Mouse (Mus musculus) bone marrow, adult 2 months (tissue): Measurements from ENCODE around the gene Tead2. TPM values are rescaled to one million over a fixed set of nuclear protein-coding genes. Genes with fewer than 3 reads are reported as not detected.

Experiments used
- H3K27ac ChIP-seq: fragments of 200-500 bp; 2 replicates; pipeline ENCODE4 v1.5.1; 2012; ENCODE audit warnings: low read depth, mild to moderate bottlenecking, control low read depth, inconsistent platforms, low read length; ENCODE audit not compliant: control insufficient read depth, poor library complexity, insufficient read depth
- H3K4me1 ChIP-seq: fragments of 200-500 bp; 2 replicates; pipeline ENCODE4 v1.6.1; 2011; ENCODE audit warnings: low read length; ENCODE audit not compliant: control insufficient read depth, insufficient read depth
- H3K4me3 ChIP-seq: fragments of 200-500 bp; replicated peaks from 2 replicates; pipeline ENCODE3; 2011; ENCODE audit warnings: mild to moderate bottlenecking, low read depth, low read length, control low read depth; ENCODE audit not compliant: control insufficient read depth
- CTCF ChIP-seq: fragments of 200-500 bp; IDR thresholded peaks from 2 replicates; pipeline ENCODE4 v1.5.1; 2011; ENCODE audit warnings: low read length, control low read depth; ENCODE audit not compliant: control insufficient read depth, insufficient read depth
- POLR2A ChIP-seq: fragments of 200-500 bp; IDR thresholded peaks from 2 replicates; pipeline ENCODE4 v1.6.1; 2011; ENCODE audit warnings: low read depth, mild to moderate bottlenecking, control low read depth, low read length, borderline replicate concordance; ENCODE audit not compliant: control insufficient read depth
- WGBS: fragments of 180-500 bp; shearing (Covaris S2); methylation state at CpG from one replicate; pipeline ENCODE4 v1.1.7; 2018; 5-methylcytosine and 5-hydroxymethylcytosine counted together
- polyA plus RNA-seq: library from polyadenylated mRNA; stranded (reverse); fragments of >200 nt; gene quantifications from 2 replicates; pipeline ENCODE4 v1.2.4, GENCODE M21; 2011; ENCODE audit warnings: low replicate concordance; ENCODE audit not compliant: missing spikeins, insufficient read depth, insufficient read length

The Tead2 gene
- polyA plus RNA-seq, 1 experiment = 10.9 TPM

GRCm38 (mm10) chr7:45183672-45184071 lies 31.9 kb upstream of the Tead2 start:
- TF ChIP-seq POLR2A = no peak
- TF ChIP-seq CTCF = no peak
- no peak overlapping the region for H3K27ac ChIP-seq
- no peak overlapping the region for H3K4me3 ChIP-seq
- no peaks in the 10 kb centered on the region; the same call in 1 of the 2 replicates for H3K4me1 ChIP-seq
- 71% methylated on average over 7 of the region's 7 CpGs for whole genome bisulfite sequencing

- no peaks in the 10 kb centered on the region; the same call in 1 of the 2 replicates for H3K4me1 ChIP-seq
- 82% methylated on average over 7 of the region's 7 CpGs for whole genome bisulfite sequencing
- H3K27ac ChIP-seq = no peak overlapping the region
- H3K4me3 ChIP-seq = no peak overlapping the region
- no peak for TF ChIP-seq CTCF
These were observed 29.6 kb upstream of the Tead2 start for GRCm38 (mm10) chr7:45185921-45186320.

- no peaks in the 10 kb centered on the region for H3K4me1 ChIP-seq
- no peak overlapping the region for H3K27ac ChIP-seq
- no peak for TF ChIP-seq CTCF
- TF ChIP-seq POLR2A = no peak
- 52% methylated on average over 16 of the region's 16 CpGs for WGBS
- H3K4me3 ChIP-seq = no peak overlapping the region
These were observed 26.0 kb upstream of the Tead2 start for GRCm38 (mm10) chr7:45189600-45189999.

GRCm38 (mm10) chr7:45190186-45190585 lies 25.4 kb upstream of the Tead2 start:
- TF ChIP-seq CTCF (no peak), POLR2A (no peak)
- Histone ChIP-seq H3K4me3 (no peak overlapping the region), H3K4me1 (no peaks in the 10 kb centered on the region), H3K27ac (no peak overlapping the region)
- 68% methylated on average over 6 of the region's 6 CpGs for WGBS

GRCm38 (mm10) chr7:45191161-45191560 lies 24.4 kb upstream of the Tead2 start:
- Histone ChIP-seq H3K27ac (no peak overlapping the region), H3K4me1 (no peaks in the 10 kb centered on the region; the same call in 1 of the 2 replicates), H3K4me3 (no peak overlapping the region)
- whole genome bisulfite sequencing = 60% methylated on average over 2 of the region's 2 CpGs
- no peak for TF ChIP-seq POLR2A
- TF ChIP-seq CTCF = no peak

- no peak overlapping the region; the same call in 1 of the 2 replicates for H3K27ac ChIP-seq
- 53% methylated on average over 8 of the region's 8 CpGs for WGBS
- TF ChIP-seq CTCF (no peak), POLR2A (no peak)
These were observed 23.7 kb upstream of the Tead2 start for GRCm38 (mm10) chr7:45191803-45192363.

GRCm38 (mm10) chr7:45192585-45193310 lies 22.8 kb upstream of the Tead2 start:
- H3K4me3 ChIP-seq = no peak overlapping the region
- WGBS = 87% methylated on average over 7 of the region's 7 CpGs
- no peaks in the 10 kb centered on the region; the same call in 1 of the 2 replicates for H3K4me1 ChIP-seq
- TF ChIP-seq POLR2A (no peak), CTCF (no peak)
- no peak overlapping the region for H3K27ac ChIP-seq

More at GRCm38 (mm10) chr7:45191803-45192363, 23.7 kb upstream of the Tead2 start:
- Histone ChIP-seq H3K4me3 (no peak overlapping the region), H3K4me1 (no peaks in the 10 kb centered on the region; the same call in 1 of the 2 replicates)

GRCm38 (mm10) chr7:45193406-45193805 lies 22.1 kb upstream of the Tead2 start:
- 64% methylated on average over 5 of the region's 5 CpGs for WGBS
- H3K4me3 ChIP-seq = no peak overlapping the region
- TF ChIP-seq CTCF (no peak), POLR2A (no peak)
- no peaks in the 10 kb centered on the region; the same call in 1 of the 2 replicates for H3K4me1 ChIP-seq
- H3K27ac ChIP-seq = no peak overlapping the region
